Mouse (Mus musculus) spleen, postnatal 4 days (tissue): ENCODE data around the gene Olfr1094.

ENCODE experiments used
- DNase-seq, 2 experiments: peaks; one replicate each; pipeline ENCODE4 v3.0.0; 2022; ENCODE audit warnings: low spot score in 2 of 2

The Olfr1094 gene

DNA sequence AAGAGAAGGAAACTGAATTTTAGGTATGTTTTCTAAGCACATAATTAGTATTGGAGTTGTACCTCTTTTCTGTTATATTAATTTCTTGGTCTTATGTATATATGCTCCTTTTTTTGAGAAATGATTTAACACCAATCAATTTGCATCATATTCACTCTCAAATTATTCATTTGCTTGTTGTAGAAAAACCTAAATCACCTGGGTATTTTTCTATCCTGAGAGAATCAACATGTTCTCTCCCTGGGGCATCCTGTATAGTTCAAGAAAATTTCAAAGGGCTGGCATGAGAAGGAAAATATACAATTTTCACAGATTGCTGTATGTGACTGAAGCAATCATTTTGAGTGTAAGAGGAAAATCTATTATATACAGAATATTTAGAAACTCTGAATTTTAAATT is at the start of gene Olfr1094:
TSS of gene Olfr1094 (plus strand) at position 301 of the 400 bp plus-strand sequence.
- no peak for DNase-seq

DNA sequence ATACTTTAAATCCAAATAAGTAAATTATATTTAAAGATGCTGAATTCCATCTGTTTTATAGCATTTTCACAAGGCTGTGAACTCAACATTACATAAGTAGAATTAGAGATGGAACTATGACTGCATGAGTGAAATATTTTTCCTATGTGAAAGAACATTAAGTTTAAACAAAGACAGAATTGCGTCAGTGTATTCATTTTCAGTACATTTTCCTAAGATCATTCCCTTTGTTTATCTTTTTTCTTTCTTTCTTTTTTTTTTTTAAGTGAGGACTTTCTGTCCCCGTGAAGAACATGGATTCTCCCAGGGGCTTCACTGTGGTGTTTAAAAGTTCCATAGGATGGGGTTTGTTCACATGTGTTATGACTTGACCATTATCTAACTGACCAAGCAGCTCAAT is 42.3 kb upstream of the Olfr1094 start, which contains the start of gene Olfr1093:
TSS of gene Olfr1093 (plus strand) at position 301 of the 400 bp plus-strand sequence.
- no peak for DNase-seq

DNA sequence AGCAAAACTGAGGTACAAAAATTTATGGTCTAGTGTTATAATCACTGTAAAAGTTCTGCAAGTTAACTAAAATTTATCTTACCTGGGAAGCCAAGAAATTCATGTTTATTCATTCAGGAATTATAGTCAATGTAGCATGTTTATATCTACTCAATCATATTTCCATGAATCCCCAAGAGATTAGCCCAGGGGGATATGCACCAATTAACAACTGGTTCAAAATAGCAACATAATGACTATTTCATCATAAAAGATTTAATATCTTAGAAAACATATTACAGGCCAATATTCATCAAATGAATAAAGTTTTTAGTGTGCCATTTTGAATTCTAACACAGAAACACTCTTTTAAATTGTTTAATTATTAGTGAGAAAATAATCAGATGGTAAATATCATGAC is 14.5 kb upstream of the Olfr1094 start, which contains the start of gene Olfr141:
TSS of gene Olfr141 (minus strand) at position 101 of the 400 bp plus-strand sequence.
- DNase-seq: no peak

DNA sequence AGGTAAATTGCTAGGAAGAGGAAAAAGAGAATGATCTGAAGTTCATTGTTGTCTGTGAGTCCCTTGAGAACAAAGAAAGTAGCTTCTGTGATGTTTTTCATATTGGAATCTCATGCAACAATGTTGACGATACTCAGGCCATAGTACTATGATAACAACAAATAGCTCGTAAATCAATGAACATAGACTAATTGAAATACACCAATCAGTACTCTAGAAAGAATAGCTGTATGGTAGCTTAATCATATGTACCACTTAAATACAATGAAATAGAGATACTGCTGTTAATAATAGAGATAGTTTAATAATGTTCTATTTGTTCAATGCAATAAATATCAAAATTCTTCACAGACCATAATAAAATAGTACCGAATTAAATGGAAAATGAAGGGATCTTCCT is 27.1 kb downstream of the Olfr1094 start, which contains the start of gene Olfr1095:
TSS of gene Olfr1095 (minus strand) at position 101 of the 400 bp plus-strand sequence.
- DNase-seq: no peak

DNA sequence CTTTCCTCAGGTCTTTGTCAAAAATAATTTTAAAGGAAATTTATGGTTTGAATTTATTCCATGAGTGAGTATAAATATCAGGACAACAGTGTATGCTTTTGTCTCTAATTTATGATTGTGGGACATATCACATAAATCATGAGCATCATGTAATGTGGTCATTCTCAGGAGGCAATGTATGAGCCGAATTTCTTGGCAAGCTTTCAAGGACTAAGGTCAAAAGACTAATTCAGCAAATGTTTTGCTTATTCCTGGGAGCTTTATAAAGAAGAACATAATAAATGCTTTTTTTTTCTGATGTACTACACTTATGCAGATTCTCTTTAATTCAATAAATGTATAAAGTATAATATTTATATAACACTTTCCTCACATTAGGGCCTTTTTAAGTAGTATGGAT is 50.2 kb downstream of the Olfr1094 start, which contains the start of gene Gm13723:
TSS of gene Gm13723 (minus strand) at position 101 of the 400 bp plus-strand sequence.
- DNase-seq: no peak
